Mouse (Mus musculus): ENCODE data around the gene Il1r1.

Gene Il1r1

GRCm38 (mm10) chr1:40362784-40363183 lies 137.9 kb downstream of the Il1r1 start:
- no peak for DNase-seq (ENCODE audit: low read depth, low spot score)
